Mouse (Mus musculus) T-cell, adult 2 months (primary cell): ENCODE measurements around the gene Pth2.

Experiments used
- DNase-seq: peaks from one replicate; pipeline ENCODE4 v3.0.0; 2022; ENCODE audit warnings: low spot score

Pth2 gene

GRCm38 (mm10) chr7:45154096-45154992 lies 26.5 kb upstream of the Pth2 start, which contains the start of the genes Pih1d1 and Aldh16a1:
TSS of gene Pih1d1 (plus strand) at chr7:45154303.
TSS of gene Aldh16a1 (minus strand) at chr7:45154584.
- peak; percentile 97 for DNase-seq

- peak; percentile 63 for DNase-seq
Measured at GRCm38 (mm10) chr7:45154993-45155514, 25.7 kb upstream of the Pth2 start.

GRCm38 (mm10) chr7:45155590-45155989 lies 25.2 kb upstream of the Pth2 start:
- DNase-seq = no peak

GRCm38 (mm10) chr7:45156206-45156605 lies 24.6 kb upstream of the Pth2 start:
- no peak for DNase-seq

GRCm38 (mm10) chr7:45157459-45157858 lies 23.3 kb upstream of the Pth2 start:
- DNase-seq = no peak

GRCm38 (mm10) chr7:45158991-45159390 lies 21.8 kb upstream of the Pth2 start:
- DNase-seq = no peak

GRCm38 (mm10) chr7:45160316-45160800 lies 20.4 kb upstream of the Pth2 start:
- no peak for DNase-seq

GRCm38 (mm10) chr7:45160866-45161265 lies 19.9 kb upstream of the Pth2 start:
- DNase-seq = no peak

- peak; percentile 87 for DNase-seq
Measured at GRCm38 (mm10) chr7:45161612-45162473, 19.0 kb upstream of the Pth2 start.

- no peak for DNase-seq
Measured at GRCm38 (mm10) chr7:45162551-45162950, 18.2 kb upstream of the Pth2 start.

GRCm38 (mm10) chr7:45162996-45163615 lies 17.7 kb upstream of the Pth2 start:
- no peak for DNase-seq

- DNase-seq = no peak
Measured at GRCm38 (mm10) chr7:45163735-45164490, 16.9 kb upstream of the Pth2 start, which contains the start of gene Slc17a7. TSS of gene Slc17a7 (plus strand) at chr7:45163949.

- no peak for DNase-seq
Measured at GRCm38 (mm10) chr7:45164833-45165232, 16.0 kb upstream of the Pth2 start.

GRCm38 (mm10) chr7:45165701-45166100 lies 15.1 kb upstream of the Pth2 start:
- DNase-seq = no peak

GRCm38 (mm10) chr7:45166950-45167401 lies 13.8 kb upstream of the Pth2 start:
- DNase-seq = no peak

- DNase-seq = no peak
Measured at GRCm38 (mm10) chr7:45167761-45168445, 12.9 kb upstream of the Pth2 start.

- no peak for DNase-seq
Measured at GRCm38 (mm10) chr7:45168656-45169055, 12.1 kb upstream of the Pth2 start.

GRCm38 (mm10) chr7:45169495-45169894 lies 11.3 kb upstream of the Pth2 start:
- no peak for DNase-seq

- DNase-seq = peak; percentile 37
Measured at GRCm38 (mm10) chr7:45172974-45173373, 7.8 kb upstream of the Pth2 start.

- DNase-seq = peak; percentile 36
Measured at GRCm38 (mm10) chr7:45173772-45174171, 7.0 kb upstream of the Pth2 start.
